Mouse (Mus musculus) thymus, adult 2 months (tissue): ENCODE measurements at regions not wholly inside any gene's neighbourhood (a gene's known extent, or its start where the extent isn't known, plus 50 kb on each side); places are given as distances from the start of the nearest gene placed in this dataset.

ENCODE experiments used
- DNase-seq: peaks from one replicate; pipeline ENCODE4 v3.0.0; 2021
- H3K27ac ChIP-seq: fragments of 200-500 bp; 2 replicates; pipeline ENCODE4 v1.5.1; 2012; ENCODE audit warnings: low read length, control low read depth; ENCODE audit not compliant: control insufficient read depth, insufficient read depth
- H3K27me3 ChIP-seq: fragments of 200-500 bp; 2 replicates; pipeline ENCODE4 v1.6.1; 2012; ENCODE audit warnings: mild to moderate bottlenecking, low read length, moderate library complexity, mixed read lengths; ENCODE audit not compliant: control insufficient read depth, insufficient read depth
- H3K36me3 ChIP-seq: fragments of 200-500 bp; 2 replicates; pipeline ENCODE4 v1.6.1; 2012; ENCODE audit warnings: mild to moderate bottlenecking, low read length, moderate library complexity; ENCODE audit not compliant: control insufficient read depth, insufficient read depth
- H3K4me1 ChIP-seq: fragments of 200-500 bp; replicated peaks from 2 replicates; pipeline ENCODE4 v1.6.1; 2012; ENCODE audit warnings: low read length; ENCODE audit not compliant: control insufficient read depth, insufficient read depth
- H3K4me3 ChIP-seq: fragments of 200-500 bp; 2 replicates; pipeline ENCODE4 v1.5.1; 2012; ENCODE audit warnings: mild to moderate bottlenecking, low read length, control low read depth, moderate library complexity; ENCODE audit not compliant: control insufficient read depth, insufficient read depth
- CTCF ChIP-seq: fragments of 200-500 bp; IDR thresholded peaks from 2 replicates; pipeline ENCODE4 v1.5.1; 2012; ENCODE audit warnings: mild to moderate bottlenecking, control low read depth, low read length, moderate library complexity, borderline replicate concordance; ENCODE audit not compliant: control insufficient read depth, poor library complexity, insufficient read depth; ENCODE audit errors: extremely low read depth
- POLR2A ChIP-seq: fragments of 200-500 bp; IDR thresholded peaks from 2 replicates; pipeline ENCODE4 v1.6.1; 2012; ENCODE audit warnings: mild to moderate bottlenecking, low read length, control low read depth, moderate library complexity; ENCODE audit not compliant: control insufficient read depth, poor library complexity, insufficient read depth; ENCODE audit errors: extremely low read depth
- WGBS: fragments of 180-500 bp; shearing (Covaris S2); methylation state at CpG from one replicate; pipeline ENCODE4 v1.1.7; 2018; 5-methylcytosine and 5-hydroxymethylcytosine counted together

- 80% methylated on average over 10 of the region's 10 CpGs for WGBS
- DNase-seq = no peak
- H3K4me1 ChIP-seq = 0 out of 2 replicates have a peak, but pooled peaks cover 3% of the 10 kb centered on the region
- TF ChIP-seq CTCF = no peak
- no peak for TF ChIP-seq POLR2A
- no peaks in the 10 kb centered on the region for H3K27me3 ChIP-seq
- no peaks in the 10 kb centered on the region for H3K36me3 ChIP-seq
- H3K27ac ChIP-seq = no peak overlapping the region
- no peak overlapping the region for H3K4me3 ChIP-seq
These were observed 74.9 kb upstream of the Ptpn1 start for GRCm38 (mm10) chr2:167856920-167857475.

GRCm38 (mm10) chr2:167856020-167856419 lies 75.8 kb upstream of the Ptpn1 start:
- Histone ChIP-seq H3K4me1 (0 out of 2 replicates have a peak, but pooled peaks cover 3% of the 10 kb centered on the region), H3K36me3 (no peaks in the 10 kb centered on the region), H3K27me3 (no peaks in the 10 kb centered on the region), H3K27ac (no peak overlapping the region), H3K4me3 (no peak overlapping the region)
- no peak for DNase-seq
- WGBS = 85% methylated on average over 3 of the region's 3 CpGs
- TF ChIP-seq CTCF = no peak
- TF ChIP-seq POLR2A = no peak

- TF ChIP-seq CTCF (no peak), POLR2A (no peak)
- DNase-seq = no peak
- H3K4me1 ChIP-seq = no peaks in the 10 kb centered on the region
- H3K27ac ChIP-seq = no peak overlapping the region
- WGBS = 94% methylated on average over 1 of the region's 1 CpGs
- no peaks in the 10 kb centered on the region for H3K36me3 ChIP-seq
- no peak overlapping the region for H3K4me3 ChIP-seq
- H3K27me3 ChIP-seq = no peaks in the 10 kb centered on the region
These were observed 77.8 kb upstream of the Ptpn1 start for GRCm38 (mm10) chr2:167854060-167854459.

- DNase-seq = no peak
- Histone ChIP-seq H3K4me3 (no peak overlapping the region), H3K36me3 (no peaks in the 10 kb centered on the region), H3K27me3 (no peaks in the 10 kb centered on the region), H3K4me1 (no peaks in the 10 kb centered on the region), H3K27ac (no peak overlapping the region)
- no peak for TF ChIP-seq CTCF
- no peak for TF ChIP-seq POLR2A
- WGBS = 82% methylated on average over 8 of the region's 8 CpGs
These were observed 78.4 kb upstream of the Ptpn1 start for GRCm38 (mm10) chr2:167853411-167853821.

- WGBS = 96% methylated on average over 9 of the region's 9 CpGs
- TF ChIP-seq POLR2A = no peak
- no peak for TF ChIP-seq CTCF
- Histone ChIP-seq H3K36me3 (no peaks in the 10 kb centered on the region), H3K27ac (no peak overlapping the region), H3K27me3 (no peaks in the 10 kb centered on the region), H3K4me1 (no peaks in the 10 kb centered on the region), H3K4me3 (no peak overlapping the region)
- no peak for DNase-seq
These were observed 79.3 kb upstream of the Ptpn1 start for GRCm38 (mm10) chr2:167852582-167852981.

DNA sequence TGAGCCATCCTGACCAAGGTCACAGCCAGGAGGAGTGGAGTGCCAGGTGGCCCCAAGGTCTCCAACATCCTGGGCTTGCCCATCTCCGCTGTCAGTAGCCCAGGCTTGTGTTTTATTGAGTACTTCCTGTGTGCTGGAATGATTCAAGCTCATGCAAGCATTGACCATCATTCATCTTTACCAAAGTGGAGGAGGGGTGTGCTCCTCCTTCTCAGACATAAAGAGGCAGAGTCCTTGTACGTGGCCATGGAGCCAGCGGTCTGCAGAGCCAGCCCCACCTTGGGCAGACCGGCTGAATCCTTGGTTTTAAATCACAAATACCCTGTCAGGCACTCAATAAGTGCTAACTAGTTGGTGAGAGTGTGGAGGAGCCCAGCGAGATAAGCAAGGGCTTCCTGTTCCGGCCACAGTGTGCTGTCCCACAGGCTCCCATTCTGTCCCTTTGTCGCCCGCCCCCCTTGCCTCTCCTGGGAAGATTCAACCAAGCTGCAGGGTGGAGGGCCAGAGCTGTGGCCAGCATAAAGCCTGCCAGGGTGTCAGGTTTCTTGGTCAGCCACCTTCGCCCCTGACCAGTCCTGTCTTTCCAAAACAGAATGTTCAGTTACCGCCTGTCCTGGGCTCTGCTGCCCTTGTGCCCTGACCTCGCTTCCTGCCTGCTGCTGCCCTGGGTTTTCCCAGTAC lies 80.5 kb upstream of the Ptpn1 start:
- H3K27ac ChIP-seq = no peak overlapping the region
- H3K27me3 ChIP-seq = no peaks in the 10 kb centered on the region
- H3K4me3 ChIP-seq = no peak overlapping the region
- H3K36me3 ChIP-seq = no peaks in the 10 kb centered on the region
- 43% methylated on average over 11 of the region's 11 CpGs for WGBS
- no peak for DNase-seq
- no peaks in the 10 kb centered on the region for H3K4me1 ChIP-seq
- TF ChIP-seq CTCF = no peak
- no peak for TF ChIP-seq POLR2A

DNA sequence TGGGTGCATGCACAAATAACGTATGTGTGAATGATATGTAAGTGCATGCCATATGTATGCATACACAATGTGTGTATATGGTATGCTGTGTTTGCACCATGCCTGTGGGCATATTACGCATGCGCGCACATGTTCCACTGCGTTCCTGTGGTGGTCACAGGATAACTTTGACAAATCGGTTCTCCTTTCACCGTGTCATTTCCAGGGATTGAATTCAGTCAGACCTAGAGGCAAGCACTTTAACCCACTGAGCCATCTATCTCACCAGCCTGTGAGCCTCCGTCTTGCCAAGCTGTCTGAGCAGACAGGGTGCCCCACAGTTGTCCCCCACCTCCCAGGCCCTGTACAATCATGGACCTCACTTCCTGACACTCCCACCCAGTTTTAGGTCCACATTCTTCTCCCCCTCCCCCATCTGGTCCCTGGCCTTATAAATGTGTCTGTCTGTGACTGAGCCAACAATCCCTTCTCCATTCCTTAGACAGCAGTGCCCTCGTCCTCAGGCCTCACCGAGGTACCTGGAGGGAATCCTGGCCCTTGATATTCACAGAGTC lies 81.8 kb upstream of the Ptpn1 start:
- no peaks in the 10 kb centered on the region for H3K27me3 ChIP-seq
- DNase-seq = no peak
- no peak for TF ChIP-seq POLR2A
- H3K36me3 ChIP-seq = no peaks in the 10 kb centered on the region
- no peak overlapping the region for H3K4me3 ChIP-seq
- 90% methylated on average over 10 of the region's 10 CpGs for WGBS
- H3K27ac ChIP-seq = no peak overlapping the region
- H3K4me1 ChIP-seq = no peaks in the 10 kb centered on the region
